Mouse (Mus musculus): ENCODE results near the gene Erlin1.

DNA sequence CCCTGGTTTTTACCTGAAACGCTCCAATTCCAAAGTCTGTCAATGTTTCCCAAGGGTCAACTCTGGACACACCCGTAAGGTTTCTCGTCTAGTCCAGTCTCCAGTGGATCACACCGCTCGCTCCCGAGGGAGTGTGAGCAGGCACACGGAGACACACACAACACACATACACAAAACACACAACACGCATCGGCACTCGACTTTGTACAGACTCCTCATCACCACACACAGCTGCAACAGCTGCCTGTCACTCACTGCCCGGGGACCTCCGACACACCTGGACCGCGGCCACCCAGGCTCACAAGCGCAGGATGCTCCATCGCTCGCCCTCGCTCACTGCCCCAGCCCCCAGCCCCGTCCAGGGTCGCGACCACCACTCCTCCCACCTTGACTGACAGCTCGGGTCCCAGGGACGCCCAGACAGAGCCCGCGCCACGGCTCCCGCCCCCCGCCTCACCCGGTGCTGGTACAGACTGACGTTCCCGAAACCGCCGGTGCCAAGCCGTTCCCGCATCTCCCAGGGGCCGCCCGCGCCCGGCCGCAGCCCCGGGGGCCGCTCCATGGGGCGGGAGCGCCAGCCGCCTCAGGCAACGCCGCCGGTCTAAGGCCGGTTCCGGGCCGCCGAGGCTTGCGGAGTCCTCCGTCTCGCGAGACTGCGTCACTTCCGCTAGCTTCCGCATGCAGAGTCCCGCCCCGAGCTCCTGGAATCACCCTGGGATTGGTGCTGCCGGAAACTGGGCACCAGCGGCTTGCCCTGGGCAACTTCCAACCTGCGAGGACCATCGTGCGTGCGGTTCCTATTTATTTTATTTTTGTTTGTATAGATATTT is 37.5 kb upstream of the Erlin1 start, which contains the start of gene Chuk:
- TF ChIP-seq TAL1 (IDR thresholded peaks at IDR 0.05; ENCODE audit: low read length), result no peak
- TF ChIP-seq GATA1 (IDR thresholded peaks at IDR 0.05; ENCODE audit: low read length), result no peak

Measured in erythroblast, embryonic 14.5 days (primary cell).